Mouse (Mus musculus) spleen, postnatal 0 days (tissue): ENCODE results near the gene Abi3. TPM values are rescaled to one million over a fixed set of nuclear protein-coding genes. Genes with fewer than 3 reads are reported as not detected.

Experiments used
- polyA plus RNA-seq: library from polyadenylated mRNA; unstranded; fragments of >200 nt; fragmentation: Nextera tagmentation; extraction: Ambion mirVana; gene quantifications from 2 replicates; pipeline ENCODE4 v1.2.1, GENCODE M21; 2015

Gene Abi3
- 10.3 and 17.7 TPM in 2 replicates for polyA plus RNA-seq

GRCm38 (mm10) chr11:95842074-95842681 is at the start of gene Abi3:
TSS of gene Abi3 (minus strand) at chr11:95842476.

GRCm38 (mm10) chr11:95837059-95837458 is 5.2 kb downstream of the Abi3 start, which contains the start of gene Gngt2:
TSS of gene Gngt2 (plus strand) at chr11:95837216.

GRCm38 (mm10) chr11:95824071-95824876 is 18.0 kb downstream of the Abi3 start, which contains the start of gene Phospho1:
TSS of gene Phospho1 (plus strand) at chr11:95824499.

Other genes with a start within 250 kb of the Abi3 start
- gene Phb, start 175.5 kb downstream of the Abi3 start, polyA plus RNA-seq = 124 and 127 TPM in 2 replicates
- 10.1 and 13.0 TPM in 2 replicates for gene Zfp652, start 129.8 kb downstream of the Abi3 start, polyA plus RNA-seq
- 1.1 and 1.5 TPM in 2 replicates for gene B130006D01Rik, start 118.9 kb downstream of the Abi3 start, polyA plus RNA-seq
- gene Phospho1, start 18.0 kb downstream of the Abi3 start, polyA plus RNA-seq = 4.4 and 5.4 TPM in 2 replicates
- 45.6 and 53.0 TPM in 2 replicates for gene Gngt2, start 5.3 kb downstream of the Abi3 start, polyA plus RNA-seq
- gene B4galnt2, start 72.4 kb upstream of the Abi3 start, polyA plus RNA-seq = 0.29 and 0.55 TPM in 2 replicates
- gene Igf2bp1, start 163.5 kb upstream of the Abi3 start, polyA plus RNA-seq = 1.6 and 1.7 TPM in 2 replicates
- gene Gip, start 182.1 kb upstream of the Abi3 start, polyA plus RNA-seq = not detected in 2 replicates
- 76.6 and 81.0 TPM in 2 replicates for gene Snf8, start 192.4 kb upstream of the Abi3 start, polyA plus RNA-seq
- 14.7 and 15.6 TPM in 2 replicates for gene Ube2z, start 222.9 kb upstream of the Abi3 start, polyA plus RNA-seq
- 505 and 507 TPM in 2 replicates for gene Atp5g1, start 233.2 kb upstream of the Abi3 start, polyA plus RNA-seq